ENCODE assay signal across 11 mouse cellular contexts in the genomic region with DNA sequence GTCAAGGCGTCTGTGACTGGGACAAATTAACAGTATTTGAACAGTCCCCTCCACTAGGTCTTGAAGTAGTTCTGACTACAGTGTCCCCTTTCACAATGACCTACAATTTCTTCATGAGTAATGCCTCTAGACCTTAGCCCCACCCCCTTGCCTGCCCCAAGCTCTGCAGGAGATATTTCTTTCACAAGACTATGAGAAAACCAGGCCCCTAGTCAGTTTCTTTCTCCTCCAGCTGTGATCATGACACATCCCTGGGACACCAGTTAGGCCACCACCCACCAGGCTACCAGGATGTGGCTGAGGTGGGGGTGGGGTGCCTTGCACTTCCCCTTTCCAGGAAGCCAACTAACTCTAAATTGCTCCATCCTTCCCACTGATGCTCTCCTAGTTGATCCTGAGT. TPM values are rescaled to one million over a fixed set of nuclear protein-coding genes. Genes with fewer than 3 reads are reported as not detected.
DNase-seq lines count a peak whose midpoint lies in the region; ATAC-seq and TF ChIP-seq lines count a peak whose summit lies in the region.
"Had no signal": no experiment of that assay in that cellular context is flagged by ENCODE, and none has a peak within 500 bp of the region (broad histone marks: within the 10 kb centered on the region; RNA-seq: fewer than 3 reads in every experiment).

No protein-coding gene starts in this region.

- no peak for TF ChIP-seq POLR2A in bone marrow macrophage, adult 2 months (IDR thresholded peaks at IDR 0.05; ENCODE audit: borderline replicate concordance, low read depth, low read length)

- TF ChIP-seq CTCF in bone marrow macrophage, adult 2 months (IDR thresholded peaks at IDR 0.05; ENCODE audit: low read depth, low read length): no peak

- H3K36me3 ChIP-seq in liver, embryonic 15.5 days (replicated peaks): no peaks in the 10 kb centered on the region
- H3K36me3 ChIP-seq: kidney, embryonic 15.5 days; liver, embryonic 13.5 days had no signal

- peak; percentile 11 to 51 for DNase-seq in adrenal gland, adult (ENCODE audit: inconsistent age in 2 of 2, low spot score in 1 of 2)
- no peak for DNase-seq in adrenal gland, postnatal 25 days
- peak; percentile 44 for DNase-seq in 3134 (ENCODE audit: extremely low read depth, insufficient read length, low spot score)
- no peak for DNase-seq in right cerebral cortex, postnatal 25 days
- DNase-seq in testis, postnatal 14 days (ENCODE audit: low spot score): no peak
- no peak for DNase-seq in yolk sac, embryonic 10.5 days (ENCODE audit: low spot score)
- DNase-seq: liver, embryonic 13.5 days; thymus, postnatal 4 days had no signal

- H3K27ac ChIP-seq in bone marrow macrophage, adult 2 months (ENCODE audit: insufficient read depth, low read depth, low read length): peak overlapping the region; percentile 87
- H3K27ac ChIP-seq in liver, embryonic 15.5 days (replicated peaks): no peak overlapping the region
- H3K27ac ChIP-seq: kidney, embryonic 15.5 days; liver, embryonic 13.5 days had no signal

- peaks cover 19% of the 10 kb centered on the region for H3K4me1 ChIP-seq in bone marrow macrophage, adult 2 months (ENCODE audit: control insufficient read depth, insufficient read depth, low read length)
- no peaks in the 10 kb centered on the region for H3K4me1 ChIP-seq in liver, embryonic 15.5 days (replicated peaks)
- H3K4me1 ChIP-seq: kidney, embryonic 15.5 days; liver, embryonic 13.5 days had no signal

- 0 out of 2 replicates have a peak overlapping the region, but pooled peaks have one; percentile 14 for H3K4me3 ChIP-seq in bone marrow macrophage, adult 2 months (ENCODE audit: insufficient read depth, low read length)
- no peak overlapping the region for H3K4me3 ChIP-seq in liver, embryonic 15.5 days (replicated peaks)
- H3K4me3 ChIP-seq: kidney, embryonic 15.5 days; liver, embryonic 13.5 days had no signal

- 0 out of 2 replicates have a peak, but pooled peaks have one; percentile 22 for ATAC-seq in liver, embryonic 15.5 days (ENCODE audit: insufficient read depth)

- no peaks in the 10 kb centered on the region for H3K9me3 ChIP-seq in liver, embryonic 15.5 days (replicated peaks)
- H3K9me3 ChIP-seq: kidney, embryonic 15.5 days; liver, embryonic 13.5 days had no signal

- no peaks in the 10 kb centered on the region for H3K27me3 ChIP-seq in liver, embryonic 15.5 days
- H3K27me3 ChIP-seq: kidney, embryonic 15.5 days; liver, embryonic 13.5 days had no signal

- H3K4me2 ChIP-seq in liver, embryonic 15.5 days: no peak overlapping the region
- H3K4me2 ChIP-seq: kidney, embryonic 15.5 days; liver, embryonic 13.5 days had no signal

- H3K9ac ChIP-seq in liver, embryonic 15.5 days: no peak overlapping the region
- H3K9ac ChIP-seq: kidney, embryonic 15.5 days; liver, embryonic 13.5 days had no signal

- WGBS in liver, embryonic 15.5 days (ENCODE audit: insufficient replicate concordance): 65% methylated on average over 1 of the region's 1 CpGs

RNA-seq across cellular contexts. Expression of gene Il13ra1, which starts 29.0 kb away (rescaled TPM):
- 10.2 and 10.3 TPM in 2 replicates for total RNA-seq in adrenal gland, postnatal 25 days (2021)
- polyA plus RNA-seq in bone marrow macrophage, adult 2 months (2012; ENCODE audit: insufficient read depth, insufficient read length, missing spikeins): 16.6 and 17.0 TPM in 2 replicates
- polyA plus RNA-seq in liver, embryonic 15.5 days (2015; fragmentation: Nextera tagmentation; extraction: Ambion mirVana): 5.4 and 6.0 TPM in 2 replicates

Comparison
In these comparisons a context has a peak if more than half of its experiments do, and no peak if none do; other contexts are left out.
1. DNase-seq: peak in adrenal gland, adult (2 of 2) and 3134 (single experiment); none in adrenal gland, postnatal 25 days (single experiment), right cerebral cortex, postnatal 25 days (single experiment), testis, postnatal 14 days (single experiment) and yolk sac, embryonic 10.5 days (single experiment).